Mouse (Mus musculus) ES-E14 (cell line): ENCODE measurements around the gene Lig3.
A peak's percentile ranks its signal among the peaks of the same experiment; 100 is the strongest.

ENCODE experiments used
- CHD2 ChIP-seq: IDR thresholded peaks from 2 replicates; pipeline ENCODE4 v1.6.1; 2014; ENCODE audit warnings: mild to moderate bottlenecking, low read depth, low read length, inconsistent platforms
- HCFC1 ChIP-seq: IDR thresholded peaks from 2 replicates; pipeline ENCODE4 v1.6.1; 2012; ENCODE audit warnings: low read length, inconsistent platforms, borderline replicate concordance; ENCODE audit not compliant: insufficient read depth
- MAFK ChIP-seq: IDR thresholded peaks from 2 replicates; pipeline ENCODE4 v1.6.1; 2014; ENCODE audit warnings: mild to moderate bottlenecking, low read depth, low read length, inconsistent platforms; ENCODE audit not compliant: insufficient read depth
- ZC3H11A ChIP-seq: IDR thresholded peaks from 2 replicates; pipeline ENCODE4 v1.6.1; 2012; ENCODE audit warnings: low read depth, mild to moderate bottlenecking, inconsistent platforms, low read length, borderline replicate concordance

DNA sequence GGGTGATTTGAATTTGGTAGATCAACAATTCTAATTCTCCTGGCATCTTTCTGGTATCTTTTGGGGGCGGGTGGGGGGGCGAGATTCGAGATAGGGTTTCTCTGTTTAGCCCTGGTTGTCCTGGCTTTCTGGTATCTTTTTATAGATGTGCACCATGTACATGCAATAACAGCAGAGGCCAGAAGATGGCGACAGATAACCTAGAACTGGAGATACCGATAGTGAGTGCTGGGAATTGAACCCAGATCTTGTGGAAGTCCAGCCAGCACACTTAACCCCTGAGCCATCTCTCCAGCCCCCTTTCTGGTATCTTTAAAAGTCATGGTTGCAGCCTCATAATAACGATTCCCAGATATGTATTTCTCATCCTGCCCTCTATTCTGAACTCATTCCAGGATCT, 34.8 kb upstream of the Lig3 start:
- no peak for TF ChIP-seq CHD2
- no peak for TF ChIP-seq HCFC1
- TF ChIP-seq MAFK = no peak
- peak; percentile 89 for TF ChIP-seq ZC3H11A
